Mouse (Mus musculus) megakaryocyte, embryonic 14.5 days (primary cell): Measurements from ENCODE around the gene Gata5.

ENCODE experiments used
- FLI1 ChIP-seq: IDR thresholded peaks from 2 replicates; pipeline ENCODE4 v1.6.1; 2012; ENCODE audit warnings: low read length, inconsistent platforms, mixed read lengths
- GATA1 ChIP-seq: IDR thresholded peaks from 3 replicates; pipeline ENCODE4 v1.6.1; 2012; ENCODE audit warnings: mixed read lengths, low read length, inconsistent platforms, borderline replicate concordance

GRCm38 (mm10) chr2:180291566-180291965, 42.9 kb downstream of the Gata5 start:
- TF ChIP-seq GATA1, result no peak
- TF ChIP-seq FLI1, result no peak
